Mouse (Mus musculus): Measurements from ENCODE around the gene Maff. TPM values are rescaled to one million over a fixed set of nuclear protein-coding genes. Genes with fewer than 3 reads are reported as not detected.

The Maff gene
- 10 to 100 TPM in 1 of 2 experiments, 1 to 10 TPM in 1; 3.6 to 10.8 TPM for total RNA-seq (2021)
- long read RNA-seq, experiment 1, transcript Maff-202 (3 exons, 1,902 nt), result major isoform, 5 of 11 reads
- long read RNA-seq, experiment 1, partial matches to known transcripts, result 4 of 11 reads
- long read RNA-seq, experiment 1, other reads (novel, unspliced or antisense), result 0 of 11 reads
- long read RNA-seq, experiment 2, result 0 reads

DNA sequence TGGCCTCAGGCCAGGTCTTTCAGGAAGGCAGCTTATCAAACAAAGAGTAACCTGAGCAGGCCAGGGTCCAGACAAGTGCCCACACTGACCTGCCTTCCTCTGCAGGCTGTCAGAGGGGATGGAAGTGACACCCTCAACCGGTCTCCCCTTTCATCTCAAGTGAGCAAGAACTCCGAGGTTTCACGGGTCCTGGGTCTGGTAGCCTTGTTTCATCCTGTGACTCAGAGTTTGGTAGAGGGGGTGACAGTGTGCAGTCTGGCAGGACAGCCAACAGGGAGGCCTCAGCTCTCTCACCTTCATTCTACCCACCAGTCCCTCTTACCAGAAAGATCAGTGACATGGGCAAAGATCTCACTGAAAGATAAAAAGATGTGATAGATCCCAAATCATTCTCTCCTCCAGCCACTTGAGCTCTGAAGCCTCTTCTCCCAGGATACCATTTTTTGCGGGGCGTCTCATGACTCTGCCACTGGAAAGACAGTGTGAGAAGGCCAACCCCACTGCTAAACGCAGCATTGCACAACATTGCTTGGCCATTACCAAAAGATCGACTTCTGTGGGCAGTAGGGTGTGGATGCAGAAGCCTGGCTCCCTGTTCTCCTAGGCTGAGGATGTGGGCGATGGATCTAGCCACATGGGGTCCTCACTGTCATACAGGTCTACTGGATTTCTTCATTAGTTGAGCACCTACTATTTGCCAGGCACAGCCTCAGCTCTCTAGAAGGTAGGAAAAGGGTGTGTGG is at the start of gene Maff:
TSS of gene Maff (plus strand) at position 571 of the 743 bp plus-strand sequence.
- no peak for DNase-seq

DNA sequence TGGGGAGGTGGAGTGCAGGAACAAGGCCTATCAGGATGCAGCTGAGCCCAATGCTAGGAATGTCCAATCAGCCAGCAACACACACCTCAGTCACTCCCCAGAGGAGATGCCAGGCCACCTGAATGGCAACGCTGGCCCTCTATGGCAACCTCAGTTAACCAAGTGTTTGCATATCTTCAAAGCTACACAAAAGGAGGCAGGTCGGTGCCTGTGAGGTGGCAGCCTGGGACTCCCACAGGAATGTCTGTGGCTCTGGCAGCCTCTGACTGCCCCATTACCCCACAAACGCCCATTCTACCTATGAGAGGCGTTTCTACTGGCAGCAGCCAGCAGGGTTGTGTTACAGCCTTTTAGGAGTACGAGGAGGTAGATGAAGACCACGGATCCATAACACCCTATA is 47.9 kb upstream of the Maff start:
- no peak for DNase-seq

DNA sequence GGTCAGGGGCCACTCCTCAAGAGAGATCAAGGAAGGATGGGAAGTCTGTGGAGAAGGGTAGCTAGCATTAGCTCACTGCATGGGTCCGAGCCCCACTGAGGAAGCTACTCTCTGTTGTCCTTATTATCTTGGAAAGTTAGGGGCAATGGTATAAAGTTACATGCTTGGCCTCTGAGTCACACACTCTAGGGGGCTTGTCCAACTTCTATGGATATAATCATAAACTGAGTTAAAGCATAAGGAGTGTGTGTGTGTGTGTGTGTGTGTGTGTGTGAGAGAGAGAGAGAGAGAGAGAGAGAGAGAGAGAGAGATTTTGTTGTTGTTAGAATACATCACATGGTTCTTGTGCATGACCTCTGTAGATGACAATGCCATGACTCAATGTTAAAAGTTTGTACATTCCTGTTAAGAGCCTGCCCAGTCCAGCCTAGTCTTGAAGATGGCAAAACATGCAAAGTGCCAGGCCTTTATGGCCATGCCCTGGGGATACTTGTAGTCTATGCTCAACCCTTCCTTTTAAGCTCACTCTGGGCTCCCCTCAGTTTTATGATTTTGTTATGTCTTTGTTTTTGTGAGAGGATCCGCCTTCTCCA is 46.8 kb upstream of the Maff start:
- no peak for DNase-seq

- no peak for DNase-seq
Measured at GRCm38 (mm10) chr15:79303725-79304124, 42.7 kb upstream of the Maff start.

GRCm38 (mm10) chr15:79304832-79305231 is 41.6 kb upstream of the Maff start:
- DNase-seq, result no peak

DNA sequence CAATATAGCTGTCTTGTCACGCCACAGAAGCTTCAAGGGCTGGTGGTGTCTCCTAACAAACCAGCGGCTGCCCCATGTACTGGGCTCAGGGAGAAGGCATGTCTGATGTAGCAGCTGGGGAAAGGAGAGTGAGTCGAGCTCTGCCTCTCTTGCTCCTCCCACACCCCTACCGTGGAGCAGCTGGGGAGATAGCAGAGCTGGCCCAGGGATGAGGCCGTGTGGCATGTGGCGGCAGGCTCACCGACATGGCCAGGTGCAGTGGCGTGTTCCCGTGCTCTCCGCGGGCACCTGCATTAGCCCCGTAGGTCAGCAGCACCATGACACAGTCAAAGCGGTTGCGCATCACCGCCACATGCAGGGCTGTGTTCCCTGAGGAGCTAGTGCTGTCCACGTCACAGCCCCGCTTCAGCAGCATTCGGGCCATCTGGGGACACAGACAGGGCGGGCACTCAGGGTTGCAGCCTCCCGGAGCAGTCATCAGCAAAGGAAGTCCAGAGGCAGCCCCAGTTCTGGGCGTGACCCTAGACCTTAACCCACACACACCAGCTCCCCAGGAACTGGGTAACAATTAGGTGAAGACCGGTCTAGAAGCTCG is 40.3 kb upstream of the Maff start:
- no peak for DNase-seq

- DNase-seq, result peak; percentile 46
Measured at GRCm38 (mm10) chr15:79307861-79308260, 38.6 kb upstream of the Maff start.

GRCm38 (mm10) chr15:79313848-79314369 is 32.5 kb upstream of the Maff start:
- no peak for DNase-seq

GRCm38 (mm10) chr15:79321733-79322190 is 24.7 kb upstream of the Maff start:
- no peak for DNase-seq

GRCm38 (mm10) chr15:79322281-79322990 is 24.0 kb upstream of the Maff start:
- DNase-seq, result no peak

GRCm38 (mm10) chr15:79322991-79323790 is 23.2 kb upstream of the Maff start:
- DNase-seq, result peak; percentile 84

DNA sequence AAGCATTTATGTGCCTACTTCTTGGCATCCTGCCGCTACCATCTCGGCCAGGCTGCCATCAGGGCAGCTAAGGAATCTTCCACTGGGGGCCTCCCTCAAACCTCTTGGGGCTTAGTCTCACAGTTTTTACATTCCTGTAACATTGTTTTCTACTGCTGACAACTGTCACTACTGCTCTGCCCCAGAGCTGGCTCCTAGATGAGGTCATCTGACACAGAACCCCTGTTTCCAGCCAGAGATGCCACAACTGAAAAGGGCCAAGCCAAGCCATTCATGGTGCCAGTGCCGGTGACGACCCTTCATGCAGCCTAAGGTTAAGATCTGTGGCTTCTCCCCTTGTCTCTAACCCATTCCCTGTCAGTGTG is 22.6 kb upstream of the Maff start:
- no peak for DNase-seq

DNA sequence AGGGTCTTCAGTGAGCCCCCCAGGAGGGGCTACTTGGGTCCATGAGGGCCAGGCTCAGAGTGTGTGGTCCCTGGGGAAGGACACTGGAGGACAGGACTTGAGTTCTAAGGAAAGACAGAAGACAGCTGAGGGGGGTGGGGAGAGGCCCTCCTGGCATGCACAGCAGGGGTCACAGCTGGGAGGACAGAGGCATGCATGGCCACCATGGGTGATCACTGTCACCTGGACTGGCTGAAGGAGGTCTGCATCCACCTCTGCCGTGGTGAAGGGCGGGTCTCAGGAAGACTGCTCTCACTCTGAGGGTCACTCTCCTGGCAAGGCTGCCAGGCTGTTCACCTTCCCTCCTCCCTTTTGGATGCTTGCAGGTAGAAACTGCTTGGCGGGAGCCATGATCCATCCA is 22.0 kb upstream of the Maff start:
- no peak for DNase-seq

GRCm38 (mm10) chr15:79325742-79326141 is 20.7 kb upstream of the Maff start:
- DNase-seq, result no peak

- DNase-seq, result peak; percentile 53
Measured at GRCm38 (mm10) chr15:79326264-79326663, 20.2 kb upstream of the Maff start.

GRCm38 (mm10) chr15:79326971-79327961 is 19.2 kb upstream of the Maff start:
- DNase-seq, result peak; percentile 54

GRCm38 (mm10) chr15:79328058-79328938 is 18.1 kb upstream of the Maff start, which contains the start of gene Pla2g6:
Gene Pla2g6 (minus strand): TSS chr15:79328390.
- DNase-seq, result peak; percentile 99

- DNase-seq, result no peak
Measured at GRCm38 (mm10) chr15:79328939-79329275, 17.5 kb upstream of the Maff start.

GRCm38 (mm10) chr15:79329346-79329978 is 17.0 kb upstream of the Maff start:
- no peak for DNase-seq
